Mouse (Mus musculus): Measurements from ENCODE around the gene Dusp27. TPM values are rescaled to one million over a fixed set of nuclear protein-coding genes. Genes with fewer than 3 reads are reported as not detected.

Gene Dusp27
- polyA plus RNA-seq, 2 experiments: 0.02 TPM; not detected in 1

DNA sequence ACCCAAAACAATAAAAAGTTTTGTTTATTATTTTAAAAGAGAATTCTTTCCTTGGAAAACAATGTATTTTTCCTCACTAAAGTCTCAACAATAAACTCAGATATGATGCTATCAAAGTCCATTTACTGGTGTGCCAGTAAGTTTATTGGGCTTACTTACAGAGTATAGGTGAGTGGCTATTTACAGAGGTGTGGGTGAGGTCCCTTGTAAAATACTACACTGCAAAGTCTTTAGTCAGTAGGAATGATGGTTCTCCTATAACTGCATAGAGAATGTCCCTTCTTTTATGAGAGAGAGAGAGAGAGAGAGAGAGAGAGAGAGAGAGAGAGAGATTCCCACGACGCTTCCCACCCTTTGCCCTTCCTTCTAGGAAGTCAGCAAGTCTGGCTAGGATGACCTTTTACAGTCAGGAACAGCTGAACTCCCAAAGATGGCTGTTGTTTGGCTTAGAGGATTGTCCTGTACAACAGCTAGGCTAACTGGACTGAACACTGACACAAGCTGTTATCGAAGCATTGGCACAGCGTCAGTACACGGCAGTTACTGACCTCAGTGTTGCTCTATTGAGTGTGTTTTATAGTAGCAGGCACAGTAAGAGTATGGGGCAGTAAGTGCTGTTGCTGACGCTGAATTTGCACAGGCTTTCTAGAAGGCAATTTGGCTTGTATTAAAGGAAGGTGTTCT is 50.5 kb downstream of the Dusp27 start:
- H3K27me3 ChIP-seq (ENCODE audit: control insufficient read depth, insufficient read depth, low read length): no peaks in the 10 kb centered on the region
- ATAC-seq (ENCODE audit: insufficient read depth) (no peak), DNase-seq (ENCODE audit: low read depth in 3 of 3, low spot score in 3 of 3) (no peak)
- no peaks in the 10 kb centered on the region for H3K36me3 ChIP-seq (replicated peaks; ENCODE audit: control insufficient read depth, insufficient read depth, low read depth)
- H3K9ac ChIP-seq (replicated peaks): no peak overlapping the region
- TF ChIP-seq EP300 (IDR thresholded peaks at IDR 0.05; ENCODE audit: low read depth) (no peak), CTCF (IDR thresholded peaks at IDR 0.05; ENCODE audit: low read depth) (no peak)
- H3K4me1 ChIP-seq (replicated peaks; ENCODE audit: control insufficient read depth in 2 of 2, insufficient read depth in 2 of 2, low read length in 1 of 2): no peaks in the 10 kb centered on the region
- no peaks in the 10 kb centered on the region for H3K9me3 ChIP-seq (ENCODE audit: control insufficient read depth, low read length)
- WGBS (ENCODE audit: insufficient replicate concordance): 63% methylated on average over 6 of the region's 6 CpGs
- H3K4me2 ChIP-seq (ENCODE audit: low read depth): no peak overlapping the region
- no peak overlapping the region for H3K27ac ChIP-seq
- H3K4me3 ChIP-seq (ENCODE audit: insufficient read depth in 1 of 2, low read depth in 2 of 2, low read length in 2 of 2): no peak overlapping the region

DNA sequence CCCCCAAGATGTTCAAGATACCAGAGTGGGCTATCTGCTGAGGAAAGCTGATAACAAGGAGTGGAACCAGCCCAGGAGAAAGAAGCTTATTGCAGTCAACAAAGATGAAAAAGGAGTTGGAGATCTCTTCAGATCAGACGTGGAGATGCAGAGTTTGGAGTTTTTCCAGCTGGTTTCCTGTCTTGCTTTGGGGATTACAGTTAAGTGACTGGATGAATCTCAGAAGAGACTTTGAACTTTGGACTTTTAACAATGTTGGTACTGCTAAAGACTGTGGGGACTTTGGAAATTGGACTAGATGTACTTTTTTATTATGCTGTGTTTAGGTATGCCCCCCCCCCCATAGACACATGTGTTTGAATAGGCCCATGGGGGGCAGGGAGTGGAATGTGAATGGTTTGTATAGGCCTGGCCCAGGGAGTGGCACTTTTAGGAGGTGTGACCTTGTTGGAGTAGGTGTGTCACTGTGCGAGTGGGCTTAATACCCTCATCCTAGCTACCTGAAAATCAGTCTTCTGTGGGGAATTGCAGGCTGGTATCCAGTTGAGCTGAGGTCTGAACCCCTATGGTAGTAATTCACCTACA is 59.8 kb downstream of the Dusp27 start:
- no peaks in the 10 kb centered on the region for H3K9me3 ChIP-seq (ENCODE audit: control insufficient read depth, low read length)
- no peaks in the 10 kb centered on the region for H3K27me3 ChIP-seq (ENCODE audit: control insufficient read depth, insufficient read depth, low read length)
- 60% methylated on average over 2 of the region's 2 CpGs for WGBS (ENCODE audit: insufficient replicate concordance)
- H3K4me3 ChIP-seq (ENCODE audit: insufficient read depth in 1 of 2, low read depth in 2 of 2, low read length in 2 of 2): no peak overlapping the region
- H3K36me3 ChIP-seq (replicated peaks; ENCODE audit: control insufficient read depth, insufficient read depth, low read depth): no peaks in the 10 kb centered on the region
- H3K4me2 ChIP-seq (ENCODE audit: low read depth): no peak overlapping the region
- H3K9ac ChIP-seq (replicated peaks): no peak overlapping the region
- H3K27ac ChIP-seq: no peak overlapping the region
- no peaks in the 10 kb centered on the region; a peak in 1 of 4 replicates for H3K4me1 ChIP-seq (replicated peaks; ENCODE audit: control insufficient read depth in 2 of 2, insufficient read depth in 2 of 2, low read length in 1 of 2)
- DNase-seq (ENCODE audit: low read depth in 3 of 3, low spot score in 3 of 3) (no peak), ATAC-seq (ENCODE audit: insufficient read depth) (no peak)
- TF ChIP-seq CTCF (IDR thresholded peaks at IDR 0.05; ENCODE audit: low read depth) (no peak), EP300 (IDR thresholded peaks at IDR 0.05; ENCODE audit: low read depth) (no peak)

DNA sequence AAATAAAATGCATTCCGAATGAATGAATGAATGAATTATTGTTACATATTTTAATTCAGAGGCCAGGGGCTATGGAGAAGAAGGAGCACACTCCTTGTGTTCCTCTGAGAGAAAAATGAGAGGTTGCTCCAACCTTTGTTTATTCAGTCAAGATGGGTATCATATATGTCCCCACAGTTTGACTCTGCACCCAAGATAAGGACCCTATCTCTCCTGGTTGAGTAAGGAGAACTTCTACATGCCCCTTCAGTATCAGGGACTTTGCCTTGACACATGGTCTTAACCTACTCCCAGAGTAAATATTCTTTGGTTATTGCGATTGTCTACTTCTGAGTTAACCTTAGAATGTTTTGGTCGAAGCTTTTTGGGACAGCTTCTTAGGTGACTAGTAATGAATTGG is 63.9 kb downstream of the Dusp27 start:
- DNase-seq (ENCODE audit: low read depth in 3 of 3, low spot score in 3 of 3) (no peak), ATAC-seq (ENCODE audit: insufficient read depth) (peak; percentile 52; the same call in 1 of the 2 replicates)
- no peaks in the 10 kb centered on the region; a peak in 1 of 4 replicates for H3K4me1 ChIP-seq (replicated peaks; ENCODE audit: control insufficient read depth in 2 of 2, insufficient read depth in 2 of 2, low read length in 1 of 2)
- no peak overlapping the region for H3K4me3 ChIP-seq (ENCODE audit: insufficient read depth in 1 of 2, low read depth in 2 of 2, low read length in 2 of 2)
- no peak overlapping the region for H3K27ac ChIP-seq
- no peak for TF ChIP-seq CTCF (IDR thresholded peaks at IDR 0.05; ENCODE audit: low read depth)
- TF ChIP-seq EP300 (IDR thresholded peaks at IDR 0.05; ENCODE audit: low read depth): peak; percentile 60
- no peak overlapping the region for H3K4me2 ChIP-seq (ENCODE audit: low read depth)
- H3K9ac ChIP-seq (replicated peaks): no peak overlapping the region
- no peaks in the 10 kb centered on the region for H3K9me3 ChIP-seq (ENCODE audit: control insufficient read depth, low read length)
- no peaks in the 10 kb centered on the region for H3K27me3 ChIP-seq (ENCODE audit: control insufficient read depth, insufficient read depth, low read length)
- H3K36me3 ChIP-seq (replicated peaks; ENCODE audit: control insufficient read depth, insufficient read depth, low read depth): no peaks in the 10 kb centered on the region
- WGBS (ENCODE audit: insufficient replicate concordance): 51% methylated on average over 3 of the region's 3 CpGs

DNA sequence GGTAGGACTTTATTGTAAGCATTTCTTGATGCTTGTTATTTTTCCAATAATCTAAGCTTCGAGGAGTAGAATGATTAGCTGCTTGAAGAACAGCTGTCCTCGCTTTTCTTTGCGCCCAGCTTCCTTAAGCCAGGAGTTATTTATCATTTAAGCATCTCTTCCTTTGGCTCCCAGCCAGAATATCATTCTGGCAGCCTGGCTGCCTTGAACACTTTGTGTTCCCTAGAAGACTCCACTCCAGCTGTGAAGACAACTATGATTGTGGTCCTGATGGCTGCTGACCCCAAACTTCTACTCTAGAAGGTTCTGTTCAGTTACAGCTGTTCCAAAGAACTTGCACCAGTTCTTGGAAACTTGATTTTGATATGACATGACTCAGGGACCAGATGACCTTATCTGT is 66.2 kb downstream of the Dusp27 start:
- H3K4me3 ChIP-seq (ENCODE audit: insufficient read depth in 1 of 2, low read depth in 2 of 2, low read length in 2 of 2): no peak overlapping the region
- ATAC-seq (ENCODE audit: insufficient read depth) (no peak), DNase-seq (ENCODE audit: low read depth in 3 of 3, low spot score in 3 of 3) (no peak)
- H3K36me3 ChIP-seq (replicated peaks; ENCODE audit: control insufficient read depth, insufficient read depth, low read depth): no peaks in the 10 kb centered on the region
- no peaks in the 10 kb centered on the region for H3K27me3 ChIP-seq (ENCODE audit: control insufficient read depth, insufficient read depth, low read length)
- H3K9ac ChIP-seq (replicated peaks): no peak overlapping the region
- no peaks in the 10 kb centered on the region; a peak in 1 of 4 replicates for H3K4me1 ChIP-seq (replicated peaks; ENCODE audit: control insufficient read depth in 2 of 2, insufficient read depth in 2 of 2, low read length in 1 of 2)
- 68% methylated on average over 3 of the region's 3 CpGs for WGBS (ENCODE audit: insufficient replicate concordance)
- no peak overlapping the region for H3K4me2 ChIP-seq (ENCODE audit: low read depth)
- H3K9me3 ChIP-seq (ENCODE audit: control insufficient read depth, low read length): no peaks in the 10 kb centered on the region
- TF ChIP-seq CTCF (IDR thresholded peaks at IDR 0.05; ENCODE audit: low read depth) (no peak), EP300 (IDR thresholded peaks at IDR 0.05; ENCODE audit: low read depth) (no peak)
- no peak overlapping the region for H3K27ac ChIP-seq

DNA sequence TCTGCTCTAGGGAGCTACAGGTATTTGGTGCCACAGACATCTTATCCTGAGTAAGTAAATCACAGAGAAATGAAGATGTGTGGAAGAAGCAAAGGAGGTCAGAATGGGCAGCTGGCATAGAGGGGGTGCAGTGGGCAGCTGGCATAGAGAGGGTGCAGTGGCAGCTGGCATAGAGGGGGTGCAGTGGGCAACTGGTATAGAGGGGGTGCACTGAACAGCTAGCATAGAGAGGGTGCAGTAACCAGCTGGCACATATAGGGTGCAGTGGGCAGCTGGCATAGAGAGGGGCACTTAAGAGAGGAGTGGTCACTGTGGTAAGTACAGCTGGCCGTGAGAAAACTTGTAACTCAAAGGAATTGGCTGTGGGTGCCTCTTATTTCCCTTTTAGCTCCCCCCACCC is 67.3 kb downstream of the Dusp27 start:
- H3K27me3 ChIP-seq (ENCODE audit: control insufficient read depth, insufficient read depth, low read length): no peaks in the 10 kb centered on the region
- ATAC-seq (ENCODE audit: insufficient read depth): no peak
- no peak overlapping the region for H3K4me3 ChIP-seq (ENCODE audit: insufficient read depth in 1 of 2, low read depth in 2 of 2, low read length in 2 of 2)

More for the DNA sequence above, 67.3 kb downstream of the Dusp27 start:
- H3K36me3 ChIP-seq (replicated peaks; ENCODE audit: control insufficient read depth, insufficient read depth, low read depth): no peaks in the 10 kb centered on the region
- H3K27ac ChIP-seq: no peak overlapping the region
- no peak overlapping the region for H3K4me2 ChIP-seq (ENCODE audit: low read depth)
- DNase-seq (ENCODE audit: low read depth in 3 of 3, low spot score in 3 of 3): no peak
- H3K4me1 ChIP-seq (replicated peaks; ENCODE audit: control insufficient read depth in 2 of 2, insufficient read depth in 2 of 2, low read length in 1 of 2): no peaks in the 10 kb centered on the region; a peak in 1 of 4 replicates
- WGBS (ENCODE audit: insufficient replicate concordance): 22% methylated on average over 1 of the region's 1 CpGs
- no peak overlapping the region for H3K9ac ChIP-seq (replicated peaks)
- H3K9me3 ChIP-seq (ENCODE audit: control insufficient read depth, low read length): no peaks in the 10 kb centered on the region
- TF ChIP-seq CTCF (IDR thresholded peaks at IDR 0.05; ENCODE audit: low read depth): no peak
- TF ChIP-seq EP300 (IDR thresholded peaks at IDR 0.05; ENCODE audit: low read depth): no peak
